In the genomic region with DNA sequence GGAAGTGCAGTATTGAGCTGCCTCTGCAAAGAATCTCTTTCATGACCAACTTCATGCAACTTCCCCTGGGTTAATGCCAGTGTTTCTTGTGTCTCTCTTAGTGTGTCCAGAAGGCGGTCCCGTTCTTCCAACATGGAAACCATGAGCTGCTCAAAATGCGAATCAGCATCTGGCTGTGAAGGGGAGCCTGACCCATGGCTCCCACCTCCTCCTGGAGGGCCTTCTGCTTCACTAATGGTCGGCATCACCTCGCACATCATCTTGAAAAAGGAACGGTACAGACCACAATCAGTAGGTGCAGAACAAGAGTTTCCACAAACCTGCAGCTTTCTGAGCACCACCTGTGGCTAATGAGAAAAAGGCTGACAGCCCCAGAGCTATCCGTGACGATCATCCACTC, we compare ENCODE assay signal across 8 mouse cellular contexts. TPM values are rescaled to one million over a fixed set of nuclear protein-coding genes. Genes with fewer than 3 reads are reported as not detected.
DNase-seq lines count a peak whose midpoint lies in the region; ATAC-seq lines count a peak whose summit lies in the region.

No protein-coding gene starts in this region.

- no peak for ATAC-seq in kidney, embryonic 14.5 days (ENCODE audit: low FRiP score, low TSS enrichment)
- ATAC-seq in embryonic facial prominence, embryonic 11.5 days (replicated peaks; ENCODE audit: insufficient number of reproducible peaks, low FRiP score, low TSS enrichment, low read depth), result no peak
- no peak for ATAC-seq in hindbrain, embryonic 15.5 days (ENCODE audit: low FRiP score, low read depth)
- ATAC-seq in midbrain, embryonic 15.5 days (replicated peaks), result no peak

- H3K4me1 ChIP-seq in kidney, embryonic 14.5 days (ENCODE audit: control insufficient read depth, insufficient read depth, low read length), result peaks cover 9% of the 10 kb centered on the region
- H3K4me1 ChIP-seq in embryonic facial prominence, embryonic 11.5 days (ENCODE audit: control insufficient read depth, insufficient read depth, low read length), result peaks cover 7% of the 10 kb centered on the region; the same call in 1 of the 2 replicates
- H3K4me1 ChIP-seq in hindbrain, embryonic 15.5 days (replicated peaks), result peaks cover 38% of the 10 kb centered on the region
- peaks cover 33% of the 10 kb centered on the region for H3K4me1 ChIP-seq in midbrain, embryonic 15.5 days

- peaks cover 28% of the 10 kb centered on the region for H3K36me3 ChIP-seq in kidney, embryonic 14.5 days (ENCODE audit: control insufficient read depth, insufficient read depth, low read length)
- H3K36me3 ChIP-seq in embryonic facial prominence, embryonic 11.5 days (replicated peaks; ENCODE audit: control insufficient read depth, insufficient read depth, low read depth, low read length), result no peaks in the 10 kb centered on the region
- H3K36me3 ChIP-seq in hindbrain, embryonic 15.5 days, result peaks cover 22% of the 10 kb centered on the region
- peaks cover 9% of the 10 kb centered on the region; the same call in 1 of the 2 replicates for H3K36me3 ChIP-seq in midbrain, embryonic 15.5 days (replicated peaks)

- H3K27ac ChIP-seq in kidney, embryonic 14.5 days (ENCODE audit: low read depth, low read length), result no peak overlapping the region
- H3K27ac ChIP-seq in embryonic facial prominence, embryonic 11.5 days (replicated peaks; ENCODE audit: low read depth, low read length), result no peak overlapping the region
- H3K27ac ChIP-seq in hindbrain, embryonic 15.5 days (replicated peaks), result no peak overlapping the region
- no peak overlapping the region for H3K27ac ChIP-seq in midbrain, embryonic 15.5 days

- H3K4me2 ChIP-seq in kidney, embryonic 14.5 days (replicated peaks; ENCODE audit: low read depth, low read length), result peak overlapping the region; percentile 76
- peak overlapping the region; percentile 71; the same call in 1 of the 2 replicates for H3K4me2 ChIP-seq in embryonic facial prominence, embryonic 11.5 days (ENCODE audit: low read depth, low read length)
- H3K4me2 ChIP-seq in hindbrain, embryonic 15.5 days, result peak overlapping the region; percentile 78
- H3K4me2 ChIP-seq in midbrain, embryonic 15.5 days, result peak overlapping the region; percentile 76

- WGBS in kidney, embryonic 14.5 days, result 94% methylated on average over 8 of the region's 8 CpGs
- WGBS in embryonic facial prominence, embryonic 11.5 days, result 86% methylated on average over 8 of the region's 8 CpGs
- 84% methylated on average over 8 of the region's 8 CpGs for WGBS in hindbrain, embryonic 15.5 days
- WGBS in midbrain, embryonic 15.5 days, result 87% methylated on average over 8 of the region's 8 CpGs

- H3K27me3 ChIP-seq in kidney, embryonic 14.5 days (ENCODE audit: control insufficient read depth, insufficient read depth, low read length), result no peaks in the 10 kb centered on the region
- no peaks in the 10 kb centered on the region for H3K27me3 ChIP-seq in embryonic facial prominence, embryonic 11.5 days (ENCODE audit: control insufficient read depth, insufficient read depth, low read length)
- H3K27me3 ChIP-seq in hindbrain, embryonic 15.5 days, result peaks cover 4% of the 10 kb centered on the region; the same call in 1 of the 2 replicates
- H3K27me3 ChIP-seq in midbrain, embryonic 15.5 days (replicated peaks), result 0 out of 2 replicates have a peak, but pooled peaks cover 6% of the 10 kb centered on the region

- H3K9me3 ChIP-seq in kidney, embryonic 14.5 days (ENCODE audit: control insufficient read depth, low read length), result no peaks in the 10 kb centered on the region
- no peaks in the 10 kb centered on the region for H3K9me3 ChIP-seq in embryonic facial prominence, embryonic 11.5 days (replicated peaks; ENCODE audit: control insufficient read depth, low read length)
- H3K9me3 ChIP-seq in hindbrain, embryonic 15.5 days, result no peaks in the 10 kb centered on the region
- no peaks in the 10 kb centered on the region for H3K9me3 ChIP-seq in midbrain, embryonic 15.5 days

- DNase-seq in kidney, adult 18-20 months, result no peak
- DNase-seq in embryonic facial prominence, embryonic 11.5 days (ENCODE audit: low spot score), result no peak
- no peak for DNase-seq in frontal cortex, postnatal 25 days (ENCODE audit: low spot score in 2 of 2)
- no peak for DNase-seq in thymus, postnatal 10 days (ENCODE audit: low spot score in 2 of 2)
- no peak for DNase-seq in gastrocnemius, postnatal 4 days (ENCODE audit: low spot score in 2 of 2)

- H3K4me3 ChIP-seq in kidney, embryonic 14.5 days (ENCODE audit: low read length), result peak overlapping the region; percentile 95; the same call in 1 of the 2 replicates
- H3K4me3 ChIP-seq in embryonic facial prominence, embryonic 11.5 days (ENCODE audit: low read depth, low read length), result peak overlapping the region; percentile 98; the same call in 1 of the 2 replicates
- H3K4me3 ChIP-seq in hindbrain, embryonic 15.5 days, result peak overlapping the region; percentile 94
- peak overlapping the region; percentile 79 for H3K4me3 ChIP-seq in midbrain, embryonic 15.5 days

- H3K9ac ChIP-seq in kidney, embryonic 14.5 days (ENCODE audit: low read depth, low read length), result peak overlapping the region; percentile 96; the same call in 1 of the 2 replicates
- H3K9ac ChIP-seq in embryonic facial prominence, embryonic 11.5 days (replicated peaks; ENCODE audit: low read length), result no peak overlapping the region; the same call in 1 of the 2 replicates
- H3K9ac ChIP-seq in hindbrain, embryonic 15.5 days, result peak overlapping the region; percentile 98; the same call in 1 of the 2 replicates
- peak overlapping the region; percentile 92; the same call in 1 of the 2 replicates for H3K9ac ChIP-seq in midbrain, embryonic 15.5 days

RNA-seq across cellular contexts. Expression of gene Ppfia1, which starts 1.3 kb away (rescaled TPM):
- 31.1 and 51.5 TPM in 2 replicates for polyA plus RNA-seq in kidney, embryonic 14.5 days (2014; fragmentation: Nextera tagmentation; extraction: Ambion mirVana)
- polyA plus RNA-seq in embryonic facial prominence, embryonic 11.5 days (2014; fragmentation: Nextera tagmentation; extraction: Ambion mirVana), result 37.9 and 41.3 TPM in 2 replicates
- polyA plus RNA-seq in hindbrain, embryonic 15.5 days (2015; fragmentation: Nextera tagmentation; extraction: Ambion mirVana), result 23.1 and 24.4 TPM in 2 replicates
- polyA plus RNA-seq in midbrain, embryonic 15.5 days (2015; fragmentation: Nextera tagmentation; extraction: Ambion mirVana), result 25.7 and 30.0 TPM in 2 replicates
- total RNA-seq in gastrocnemius, postnatal 4 days (2021), result 10 to 100 TPM; 43.2 to 51.8 TPM

RNA-seq across cellular contexts. Expression of gene Fadd, which starts 30.0 kb away (rescaled TPM):
- polyA plus RNA-seq in kidney, embryonic 14.5 days (2014; fragmentation: Nextera tagmentation; extraction: Ambion mirVana), result 10.9 and 15.2 TPM in 2 replicates
- 10.6 and 11.2 TPM in 2 replicates for polyA plus RNA-seq in embryonic facial prominence, embryonic 11.5 days (2014; fragmentation: Nextera tagmentation; extraction: Ambion mirVana)
- polyA plus RNA-seq in hindbrain, embryonic 15.5 days (2015; fragmentation: Nextera tagmentation; extraction: Ambion mirVana), result 5.2 and 5.7 TPM in 2 replicates
- 5.1 and 5.4 TPM in 2 replicates for polyA plus RNA-seq in midbrain, embryonic 15.5 days (2015; fragmentation: Nextera tagmentation; extraction: Ambion mirVana)
- total RNA-seq in gastrocnemius, postnatal 4 days (2021), result 1 to 10 TPM; 7.4 to 7.6 TPM
